Mouse (Mus musculus): ENCODE measurements around the gene Fgf11. TPM values are rescaled to one million over a fixed set of nuclear protein-coding genes. Genes with fewer than 3 reads are reported as not detected.
A peak's percentile ranks its signal among the peaks of the same experiment; 100 is the strongest.

Fgf11 gene
- polyA plus RNA-seq, 1 experiment from 2014 or later, result 2.9 TPM

DNA sequence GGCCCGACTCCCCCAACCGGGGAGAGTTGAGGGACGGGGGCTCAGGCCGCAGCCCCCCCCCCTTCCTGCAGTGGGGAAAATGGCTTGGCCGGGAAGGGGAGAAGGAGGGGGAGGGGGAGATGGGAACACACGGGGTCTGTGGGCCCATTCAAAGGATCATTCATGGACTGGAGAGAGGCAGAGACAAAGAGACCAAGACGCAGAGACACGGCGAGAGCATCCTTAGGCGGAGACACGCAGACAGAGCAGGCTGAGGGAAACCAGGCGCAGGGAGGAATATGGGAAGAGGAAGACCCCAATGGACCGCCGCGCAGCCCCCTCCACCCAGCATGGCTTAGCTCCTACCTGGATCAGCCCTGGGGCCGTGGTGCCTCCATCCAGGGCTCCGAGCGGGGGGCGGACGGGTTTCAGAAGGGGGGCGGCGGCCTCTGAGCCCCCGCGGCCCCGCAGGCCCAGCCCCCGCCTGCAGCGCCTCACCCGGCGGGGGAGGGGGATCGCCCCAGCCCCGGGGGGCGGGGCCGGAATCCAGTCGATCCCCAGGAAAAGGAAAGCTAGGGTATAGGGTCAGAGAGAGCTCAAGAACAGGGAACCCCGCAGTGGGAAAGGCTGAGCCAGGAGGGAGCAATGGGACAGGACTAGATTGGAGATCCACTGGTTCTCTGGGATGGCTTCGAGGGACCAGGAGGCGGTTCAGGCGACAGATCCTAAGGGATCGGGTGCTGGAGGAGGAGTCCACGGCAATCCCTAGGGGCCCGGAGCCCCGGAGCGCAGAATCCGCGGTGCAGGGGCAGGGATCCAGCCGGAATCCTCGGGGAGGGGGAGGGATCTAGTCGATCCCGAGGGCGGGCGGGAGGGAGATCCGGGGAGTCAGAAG is 35.3 kb upstream of the Fgf11 start:
- peaks cover 20% of the 10 kb centered on the region for H3K36me3 ChIP-seq
- H3K9me3 ChIP-seq, result no peaks in the 10 kb centered on the region
- H3K4me3 ChIP-seq, result peak overlapping the region; percentile 81
- peak overlapping the region; percentile 91 for H3K9ac ChIP-seq
- peak overlapping the region; percentile 84 for H3K27ac ChIP-seq
- peaks cover 25% of the 10 kb centered on the region; the same call in 1 of the 2 replicates for H3K27me3 ChIP-seq
- H3K4me2 ChIP-seq (replicated peaks), result peak overlapping the region; percentile 93
- peaks cover 43% of the 10 kb centered on the region for H3K4me1 ChIP-seq
- WGBS, result under 1% methylated on average over 43 of the region's 52 CpGs
- ATAC-seq (ENCODE audit: low FRiP score, low read depth), result no peak

DNA sequence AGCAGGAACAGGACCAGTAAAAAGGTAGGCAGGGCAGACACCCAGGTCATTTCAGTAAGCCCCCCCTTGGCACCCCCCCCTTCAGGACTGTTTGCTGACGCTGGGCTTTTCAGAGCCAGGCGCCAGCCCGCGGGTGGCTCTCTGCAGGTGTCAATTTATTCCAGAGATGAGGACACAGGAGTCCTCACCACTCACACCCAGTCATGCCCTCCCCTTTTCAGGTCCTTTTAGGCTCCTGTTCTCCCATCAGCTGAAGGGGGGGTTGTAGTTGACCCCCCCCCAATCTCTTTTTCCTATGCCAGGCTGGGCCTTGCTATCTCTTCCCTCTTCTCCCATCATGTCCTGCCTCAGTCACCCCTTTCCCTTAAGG is 34.3 kb upstream of the Fgf11 start:
- Histone ChIP-seq H3K27me3 (peaks cover 25% of the 10 kb centered on the region; the same call in 1 of the 2 replicates), H3K4me1 (peaks cover 43% of the 10 kb centered on the region), H3K27ac (no peak overlapping the region), H3K9me3 (no peaks in the 10 kb centered on the region), H3K4me2 (replicated peaks) (peak overlapping the region; percentile 93), H3K9ac (peak overlapping the region; percentile 91), H3K36me3 (peaks cover 27% of the 10 kb centered on the region), H3K4me3 (peak overlapping the region; percentile 81)
- ATAC-seq (ENCODE audit: low FRiP score, low read depth), result no peak
- WGBS, result 11% methylated on average over 4 of the region's 4 CpGs

DNA sequence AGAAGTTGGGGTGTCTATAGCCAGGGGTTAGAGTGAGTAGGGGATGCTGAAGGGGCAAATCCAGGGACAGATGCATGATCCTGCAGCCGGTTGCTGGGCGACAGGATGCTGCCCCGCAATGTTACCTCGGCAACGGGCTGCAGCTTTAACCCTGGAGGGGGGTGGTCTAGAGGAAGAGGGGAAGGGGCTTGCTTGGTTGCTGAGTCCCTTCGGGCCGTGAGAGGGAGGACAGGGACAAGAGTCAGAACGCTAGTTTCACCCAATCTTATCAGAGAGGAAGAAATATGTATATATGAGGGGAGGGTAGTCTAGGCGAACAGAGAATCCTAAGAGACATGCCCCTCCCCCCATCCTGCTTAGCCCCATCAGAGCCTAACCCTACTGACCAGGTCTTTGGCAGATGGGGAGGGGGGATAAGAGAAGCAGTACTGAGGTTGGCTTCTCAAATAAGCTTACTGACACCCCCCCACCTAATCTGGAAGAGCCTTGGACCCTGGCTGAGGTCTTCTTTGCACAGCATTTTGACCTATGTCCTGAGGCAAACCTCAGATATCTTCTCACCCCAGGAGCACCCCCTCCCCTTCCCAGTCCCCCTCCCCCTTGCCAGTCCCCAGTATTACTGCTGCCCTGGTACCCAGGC is 33.8 kb upstream of the Fgf11 start:
- H3K27me3 ChIP-seq, result peaks cover 25% of the 10 kb centered on the region; the same call in 1 of the 2 replicates
- 7% methylated on average over 9 of the region's 9 CpGs for WGBS

DNA sequence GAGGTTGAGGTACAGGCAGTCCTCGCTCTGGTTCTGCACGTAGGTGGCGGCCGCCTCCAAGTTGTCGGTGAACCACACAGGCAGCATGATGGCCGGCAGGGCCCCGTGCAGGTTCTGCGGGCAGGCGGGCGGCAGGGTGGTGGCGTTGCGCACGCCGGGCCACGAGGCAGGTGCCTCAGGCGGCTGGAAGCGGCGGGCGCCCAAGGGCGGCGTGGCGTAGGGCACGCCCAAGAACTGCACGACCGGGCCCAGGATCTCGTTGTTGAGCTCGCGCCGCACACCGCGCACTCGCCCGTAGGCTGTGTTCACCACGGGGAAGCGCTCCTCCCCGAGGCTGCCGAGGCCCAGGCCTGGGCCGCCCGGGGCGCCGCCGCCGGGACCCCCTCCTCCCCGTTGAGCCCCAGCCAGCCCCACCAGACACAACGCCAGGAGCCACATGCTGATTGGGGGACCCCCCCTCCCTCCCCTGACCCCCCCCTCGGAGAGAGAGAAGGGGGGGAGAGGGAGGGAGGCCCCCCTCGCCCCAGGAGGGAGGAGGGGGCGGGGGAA is 32.4 kb upstream of the Fgf11 start:
- WGBS, result 6% methylated on average over 42 of the region's 48 CpGs
- Histone ChIP-seq H3K4me1 (peaks cover 36% of the 10 kb centered on the region), H3K9me3 (no peaks in the 10 kb centered on the region), H3K4me3 (peak overlapping the region; percentile 81), H3K9ac (peak overlapping the region; percentile 74), H3K36me3 (peaks cover 35% of the 10 kb centered on the region), H3K27me3 (peaks cover 25% of the 10 kb centered on the region; the same call in 1 of the 2 replicates), H3K27ac (no peak overlapping the region), H3K4me2 (replicated peaks) (peak overlapping the region; percentile 93)
- no peak for ATAC-seq (ENCODE audit: low FRiP score, low read depth)

More for the DNA sequence above, 33.8 kb upstream of the Fgf11 start:
- peak overlapping the region; percentile 93 for H3K4me2 ChIP-seq (replicated peaks)
- ATAC-seq (ENCODE audit: low FRiP score, low read depth), result no peak
- H3K9ac ChIP-seq, result peak overlapping the region; percentile 74
- H3K36me3 ChIP-seq, result peaks cover 29% of the 10 kb centered on the region
- no peaks in the 10 kb centered on the region for H3K9me3 ChIP-seq
- no peak overlapping the region for H3K27ac ChIP-seq
- peak overlapping the region; percentile 81 for H3K4me3 ChIP-seq
- H3K4me1 ChIP-seq, result peaks cover 43% of the 10 kb centered on the region

DNA sequence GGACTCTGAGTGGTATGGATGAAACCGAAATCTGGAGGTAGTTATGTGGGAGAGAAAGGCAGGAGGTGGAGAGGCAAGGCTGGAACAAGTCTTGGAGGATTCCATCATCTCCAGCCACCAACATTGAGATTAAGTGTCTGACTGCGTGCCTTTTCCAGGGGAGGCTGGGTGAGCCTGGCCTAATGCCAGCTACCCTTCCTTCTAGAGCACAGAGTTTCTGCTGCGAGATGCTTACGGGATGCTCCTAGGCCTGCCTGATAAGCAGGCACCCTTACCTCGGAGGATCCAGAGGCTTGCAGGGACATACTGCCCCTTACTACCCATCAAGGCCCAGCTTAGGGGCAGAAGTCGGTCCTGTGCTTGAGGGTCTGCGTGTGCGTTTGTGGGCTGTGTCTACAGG is 31.9 kb upstream of the Fgf11 start:
- no peak for ATAC-seq (ENCODE audit: low FRiP score, low read depth)
- H3K9me3 ChIP-seq, result no peaks in the 10 kb centered on the region
- H3K36me3 ChIP-seq, result peaks cover 40% of the 10 kb centered on the region
- H3K4me1 ChIP-seq, result peaks cover 33% of the 10 kb centered on the region
- peak overlapping the region; percentile 81 for H3K4me3 ChIP-seq
- H3K9ac ChIP-seq, result peak overlapping the region; percentile 74
- H3K4me2 ChIP-seq (replicated peaks), result peak overlapping the region; percentile 93
- WGBS, result 54% methylated on average over 8 of the region's 8 CpGs
- H3K27me3 ChIP-seq, result peaks cover 25% of the 10 kb centered on the region; the same call in 1 of the 2 replicates
- no peak overlapping the region for H3K27ac ChIP-seq

DNA sequence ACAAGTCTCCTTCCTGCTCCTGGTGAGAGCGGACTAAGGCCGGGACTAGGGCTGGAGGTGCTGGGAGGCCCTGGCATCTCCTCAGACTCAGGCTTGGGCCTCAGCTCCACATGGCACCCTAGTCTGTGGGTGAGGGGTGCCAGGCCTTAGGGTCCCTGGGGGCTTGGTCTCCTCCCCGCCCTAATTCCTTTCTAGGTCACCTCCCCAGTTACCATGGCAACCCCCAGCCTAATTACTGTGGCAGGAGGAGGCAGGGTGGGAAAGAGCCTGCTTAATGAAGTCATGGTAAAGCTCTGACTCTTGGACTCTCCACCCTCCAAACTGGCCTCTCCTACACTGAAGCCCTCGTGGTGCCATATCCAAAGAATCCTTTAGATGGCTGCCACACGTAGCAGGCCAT is 27.2 kb upstream of the Fgf11 start:
- ATAC-seq (ENCODE audit: low FRiP score, low read depth), result no peak
- H3K27ac ChIP-seq, result no peak overlapping the region
- H3K27me3 ChIP-seq, result peaks cover 6% of the 10 kb centered on the region; the same call in 1 of the 2 replicates
- H3K9ac ChIP-seq, result no peak overlapping the region
- no peak overlapping the region for H3K4me2 ChIP-seq (replicated peaks)
- no peak overlapping the region for H3K4me3 ChIP-seq
- WGBS, result 63% methylated on average over 5 of the region's 5 CpGs
- peaks cover 85% of the 10 kb centered on the region for H3K36me3 ChIP-seq
- no peaks in the 10 kb centered on the region for H3K9me3 ChIP-seq
- peaks cover 3% of the 10 kb centered on the region for H3K4me1 ChIP-seq

DNA sequence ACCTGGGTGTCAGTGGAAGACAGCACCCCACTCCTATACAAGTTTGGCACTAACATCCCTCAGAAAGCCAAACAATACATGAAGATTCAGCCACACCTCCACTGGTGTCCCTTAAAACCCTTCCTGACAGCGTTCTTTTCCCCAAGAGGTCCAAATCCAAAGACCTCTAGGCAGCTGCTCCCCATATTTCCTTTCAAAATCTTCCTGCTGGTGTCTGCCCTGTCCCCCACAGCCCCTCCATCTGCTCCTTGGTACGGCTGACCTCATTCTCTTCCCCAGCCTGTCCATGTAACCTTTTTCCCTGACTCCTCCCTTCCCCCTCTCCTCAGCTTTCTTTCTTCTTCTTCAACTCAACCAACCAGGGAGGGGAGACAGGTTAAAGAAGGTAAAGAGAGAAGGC is 21.8 kb upstream of the Fgf11 start:
- Histone ChIP-seq H3K27ac (no peak overlapping the region), H3K9me3 (peaks cover 4% of the 10 kb centered on the region; the same call in 1 of the 2 replicates), H3K9ac (no peak overlapping the region), H3K36me3 (peaks cover 46% of the 10 kb centered on the region), H3K4me1 (no peaks in the 10 kb centered on the region), H3K4me2 (replicated peaks) (no peak overlapping the region), H3K27me3 (no peaks in the 10 kb centered on the region), H3K4me3 (no peak overlapping the region)
- WGBS, result 70% methylated on average over 2 of the region's 2 CpGs
- no peak for ATAC-seq (ENCODE audit: low FRiP score, low read depth)

DNA sequence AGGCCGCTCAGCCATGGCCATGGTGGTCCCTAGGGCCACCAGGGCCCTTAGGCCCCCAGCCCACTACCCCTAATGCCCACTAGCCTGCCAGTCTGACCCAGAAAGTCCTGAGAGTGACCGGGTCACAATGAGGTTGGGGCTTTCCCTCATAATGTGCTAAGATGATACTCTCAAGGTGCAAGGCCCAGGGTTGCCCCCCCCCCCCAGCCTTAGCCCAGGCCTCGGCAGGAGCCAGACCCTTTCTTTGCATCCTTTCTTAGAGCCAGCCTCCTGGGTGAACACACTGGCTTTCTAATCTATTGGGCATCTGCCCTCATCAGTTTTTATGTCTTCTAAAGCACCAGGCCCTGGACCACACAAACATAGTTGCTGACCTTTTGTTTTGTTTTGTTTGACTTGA is 20.4 kb upstream of the Fgf11 start, which contains the start of gene Spem1:
Spem1 (minus strand) TSS at position 101 of the 400 bp plus-strand sequence.
- H3K27me3 ChIP-seq, result no peaks in the 10 kb centered on the region
- ATAC-seq (ENCODE audit: low FRiP score, low read depth), result no peak
- WGBS, result 86% methylated on average over 3 of the region's 3 CpGs

DNA sequence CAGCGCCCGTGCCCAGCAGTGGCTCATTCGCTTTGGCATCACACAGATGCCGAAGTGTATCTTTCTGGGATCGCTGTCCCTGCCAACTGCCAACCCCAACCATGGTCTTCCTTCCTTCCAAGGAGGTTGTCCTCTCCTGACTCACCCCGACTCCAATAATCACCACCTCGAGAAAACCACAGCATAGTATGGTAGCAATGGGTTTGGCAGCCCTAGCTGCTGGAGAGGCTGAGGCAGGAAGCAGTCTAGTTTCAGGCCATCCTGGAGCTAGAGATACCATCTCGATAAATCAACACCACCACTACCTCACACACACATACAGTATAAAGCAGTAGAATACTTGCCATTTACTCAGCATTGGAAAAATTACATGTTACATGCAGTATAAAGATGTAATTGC is 17.2 kb upstream of the Fgf11 start:
- Histone ChIP-seq H3K9ac (no peak overlapping the region), H3K4me2 (replicated peaks) (no peak overlapping the region), H3K4me1 (no peaks in the 10 kb centered on the region), H3K9me3 (peaks cover 19% of the 10 kb centered on the region; the same call in 1 of the 2 replicates), H3K36me3 (peaks cover 1% of the 10 kb centered on the region), H3K27ac (no peak overlapping the region), H3K4me3 (no peak overlapping the region), H3K27me3 (no peaks in the 10 kb centered on the region)
- 90% methylated on average over 8 of the region's 8 CpGs for WGBS
- no peak for ATAC-seq (ENCODE audit: low FRiP score, low read depth)

More for the DNA sequence above, 20.4 kb upstream of the Fgf11 start, which contains the start of gene Spem1:
- Histone ChIP-seq H3K4me1 (no peaks in the 10 kb centered on the region), H3K36me3 (peaks cover 33% of the 10 kb centered on the region), H3K4me3 (no peak within 1 kb of the TSS), H3K27ac (no peak within 1 kb of the TSS), H3K9me3 (peaks cover 16% of the 10 kb centered on the region; the same call in 1 of the 2 replicates), H3K9ac (no peak within 1 kb of the TSS), H3K4me2 (replicated peaks) (no peak within 1 kb of the TSS)

DNA sequence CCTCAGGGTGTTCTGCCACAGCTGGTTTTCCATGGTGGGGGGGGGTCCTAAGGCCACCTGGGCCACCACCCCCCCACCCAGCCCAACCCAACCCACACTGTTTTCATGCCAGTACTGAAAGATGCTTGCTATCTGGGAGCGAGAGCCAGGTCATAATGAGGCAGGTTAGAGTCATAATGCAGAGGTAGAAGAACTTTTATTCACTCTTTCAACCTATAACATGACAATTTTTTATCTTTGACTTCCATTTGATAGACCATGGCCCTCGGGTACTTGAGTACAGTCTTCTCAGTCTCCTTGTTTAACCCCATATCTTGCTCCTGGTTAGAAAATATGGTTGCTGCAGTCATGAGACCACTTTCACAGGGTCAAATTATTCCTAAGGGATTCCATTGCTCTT is 16.7 kb upstream of the Fgf11 start, which contains the start of gene Spem2:
Spem2 (minus strand) TSS at position 101 of the 400 bp plus-strand sequence.
- no peaks in the 10 kb centered on the region for H3K4me1 ChIP-seq
- ATAC-seq (ENCODE audit: low FRiP score, low read depth), result no peak
- H3K4me3 ChIP-seq, result no peak within 1 kb of the TSS
- no peak within 1 kb of the TSS for H3K27ac ChIP-seq
- no peak within 1 kb of the TSS for H3K4me2 ChIP-seq (replicated peaks)
- 83% methylated on average over 2 of the region's 2 CpGs for WGBS
- no peaks in the 10 kb centered on the region for H3K27me3 ChIP-seq
- peaks cover 19% of the 10 kb centered on the region; the same call in 1 of the 2 replicates for H3K9me3 ChIP-seq
- no peaks in the 10 kb centered on the region for H3K36me3 ChIP-seq
- H3K9ac ChIP-seq, result no peak within 1 kb of the TSS

DNA sequence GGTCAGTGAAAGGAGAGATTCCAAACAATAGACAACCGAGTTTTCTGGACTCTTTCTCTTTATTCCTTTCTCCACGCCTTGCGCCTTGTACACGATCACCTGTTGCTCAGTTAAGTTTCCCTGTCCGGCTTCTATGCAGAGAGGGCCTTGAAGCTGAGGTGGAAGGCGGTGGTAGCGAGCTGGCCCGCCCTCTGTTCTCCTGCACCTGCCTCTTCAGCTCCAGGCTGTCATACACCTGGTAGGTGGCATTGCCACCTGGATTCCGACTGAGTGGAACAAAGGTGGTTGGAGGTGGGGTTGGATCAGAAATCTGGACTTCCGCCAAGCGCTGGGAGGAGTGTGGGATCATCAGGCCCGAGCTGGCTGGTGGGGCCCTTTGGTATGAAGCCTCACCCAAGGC is 14.9 kb upstream of the Fgf11 start:
- no peaks in the 10 kb centered on the region for H3K4me1 ChIP-seq
- no peak overlapping the region for H3K4me2 ChIP-seq (replicated peaks)
- 87% methylated on average over 12 of the region's 12 CpGs for WGBS
- H3K9ac ChIP-seq, result no peak overlapping the region
- ATAC-seq (ENCODE audit: low FRiP score, low read depth), result no peak
- no peaks in the 10 kb centered on the region for H3K36me3 ChIP-seq
- no peaks in the 10 kb centered on the region for H3K27me3 ChIP-seq
- H3K4me3 ChIP-seq, result no peak overlapping the region
- peaks cover 19% of the 10 kb centered on the region; the same call in 1 of the 2 replicates for H3K9me3 ChIP-seq
- H3K27ac ChIP-seq, result no peak overlapping the region

DNA sequence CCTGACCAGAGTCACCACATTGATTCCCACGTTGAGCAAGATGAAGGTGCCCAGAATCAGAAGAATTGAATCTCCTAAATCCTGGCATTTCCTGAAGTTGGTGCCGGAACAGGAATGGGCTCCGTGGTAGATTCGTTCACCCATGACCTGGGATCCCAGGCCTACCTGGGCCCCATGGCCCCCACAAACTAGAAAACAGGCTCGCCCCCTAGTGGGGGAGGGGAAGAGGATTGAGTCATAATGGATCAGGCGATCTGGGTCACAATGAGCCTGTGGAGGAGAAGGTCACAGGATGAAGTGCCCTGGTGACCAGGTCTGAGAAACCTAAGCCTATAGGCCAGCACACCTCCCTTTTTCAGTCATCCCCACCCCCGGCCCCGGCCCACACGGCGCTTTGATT is 13.5 kb upstream of the Fgf11 start, which contains the start of gene Gm39566:
Gm39566 (minus strand) TSS at position 144 of the 400 bp plus-strand sequence.
- Histone ChIP-seq H3K4me1 (no peaks in the 10 kb centered on the region), H3K9me3 (peaks cover 19% of the 10 kb centered on the region; the same call in 1 of the 2 replicates), H3K36me3 (no peaks in the 10 kb centered on the region), H3K4me3 (no peak within 1 kb of the TSS), H3K4me2 (replicated peaks) (no peak within 1 kb of the TSS), H3K9ac (no peak within 1 kb of the TSS), H3K27ac (no peak within 1 kb of the TSS), H3K27me3 (no peaks in the 10 kb centered on the region)
- no peak for ATAC-seq (ENCODE audit: low FRiP score, low read depth)
- 62% methylated on average over 10 of the region's 10 CpGs for WGBS
